Mouse (Mus musculus) kidney, embryonic 16.5 days (tissue): Measurements from ENCODE around the gene Mcm3ap. TPM values are rescaled to one million over a fixed set of nuclear protein-coding genes. Genes with fewer than 3 reads are reported as not detected.

ENCODE experiments used
- ATAC-seq: fragments of 200-750 bp; cut with Nextera tagmentation; 2 replicates; pipeline ENCODE4 v1.8.0; 2017; ENCODE audit warnings: moderate TSS enrichment; ENCODE audit not compliant: low FRiP score, low TSS enrichment
- H3K27ac ChIP-seq: fragments of 300-500 bp; sonication (generic); 2 replicates; pipeline ENCODE4 v1.5.1; 2014; ENCODE audit warnings: low read length
- H3K27me3 ChIP-seq: fragments of 300-500 bp; sonication (generic); 2 replicates; pipeline ENCODE4 v1.6.1; 2014; ENCODE audit warnings: low read length, control low read depth, mixed read lengths; ENCODE audit not compliant: insufficient read depth
- H3K36me3 ChIP-seq: fragments of 300-500 bp; sonication (generic); 2 replicates; pipeline ENCODE4 v1.6.1; 2014; ENCODE audit warnings: low read length, control low read depth, mixed read lengths; ENCODE audit not compliant: insufficient read depth
- H3K4me1 ChIP-seq: fragments of 300-500 bp; sonication (generic); 2 replicates; pipeline ENCODE4 v1.6.1; 2014; ENCODE audit warnings: low read length, control low read depth, mixed read lengths; ENCODE audit not compliant: insufficient read depth
- H3K4me2 ChIP-seq: fragments of 300-500 bp; sonication (generic); replicated peaks from 2 replicates; pipeline ENCODE4 v1.6.1; 2014; ENCODE audit warnings: low read depth, low read length
- H3K4me3 ChIP-seq: fragments of 300-500 bp; sonication (generic); 2 replicates; pipeline ENCODE4 v1.5.1; 2014; ENCODE audit warnings: mild to moderate bottlenecking, low read length
- H3K9ac ChIP-seq: fragments of 300-500 bp; sonication (generic); replicated peaks from 2 replicates; pipeline ENCODE4 v1.6.1; 2014; ENCODE audit warnings: low read length
- H3K9me3 ChIP-seq: fragments of 300-500 bp; sonication (generic); 2 replicates; pipeline ENCODE4 v1.6.1; 2016; ENCODE audit warnings: low read length, control low read depth
- WGBS: fragments of 180-500 bp; shearing (Covaris S2); extraction: QIAGEN DNeasy Blood & Tissue Kit; methylation state at CpG from one replicate; pipeline ENCODE4 v1.1.7; 2014; 5-methylcytosine and 5-hydroxymethylcytosine counted together
- polyA plus RNA-seq: library from polyadenylated mRNA; unstranded; fragments of >200 nt; fragmentation: Nextera tagmentation; extraction: Ambion mirVana; gene quantifications from 2 replicates; pipeline ENCODE4 v1.2.1, GENCODE M21; 2015

The Mcm3ap gene
- polyA plus RNA-seq, 1 experiment from 2014 or later: 50.2 TPM

- no peak within 1 kb of the TSS for H3K4me2 ChIP-seq
- 60% methylated on average over 5 of the region's 5 CpGs for WGBS
- no peak within 1 kb of the TSS for H3K27ac ChIP-seq
- H3K36me3 ChIP-seq: no peaks in the 10 kb centered on the region
- peaks cover under 1% of the 10 kb centered on the region; the same call in 1 of the 2 replicates for H3K4me1 ChIP-seq
- H3K9ac ChIP-seq: no peak within 1 kb of the TSS
- no peak within 1 kb of the TSS for H3K4me3 ChIP-seq
- H3K27me3 ChIP-seq: no peaks in the 10 kb centered on the region
- no peak for ATAC-seq
- H3K9me3 ChIP-seq: no peaks in the 10 kb centered on the region
Measured at GRCm38 (mm10) chr10:76448851-76449250, 19.9 kb upstream of the Mcm3ap start, which contains the start of gene 2610028H24Rik. TSS of gene 2610028H24Rik (plus strand) at chr10:76449081.

GRCm38 (mm10) chr10:76455289-76455688 is 13.4 kb upstream of the Mcm3ap start:
- 65% methylated on average over 5 of the region's 5 CpGs for WGBS
- H3K9me3 ChIP-seq: peaks cover 9% of the 10 kb centered on the region; the same call in 1 of the 2 replicates
- no peak overlapping the region for H3K4me3 ChIP-seq
- H3K27ac ChIP-seq: no peak overlapping the region
- no peak overlapping the region for H3K9ac ChIP-seq
- H3K4me2 ChIP-seq: no peak overlapping the region
- H3K27me3 ChIP-seq: no peaks in the 10 kb centered on the region
- H3K36me3 ChIP-seq: no peaks in the 10 kb centered on the region
- ATAC-seq: no peak
- no peaks in the 10 kb centered on the region for H3K4me1 ChIP-seq

GRCm38 (mm10) chr10:76461255-76461654 is 7.5 kb upstream of the Mcm3ap start:
- ATAC-seq: no peak
- 100% methylated on average over 1 of the region's 1 CpGs for WGBS

DNA sequence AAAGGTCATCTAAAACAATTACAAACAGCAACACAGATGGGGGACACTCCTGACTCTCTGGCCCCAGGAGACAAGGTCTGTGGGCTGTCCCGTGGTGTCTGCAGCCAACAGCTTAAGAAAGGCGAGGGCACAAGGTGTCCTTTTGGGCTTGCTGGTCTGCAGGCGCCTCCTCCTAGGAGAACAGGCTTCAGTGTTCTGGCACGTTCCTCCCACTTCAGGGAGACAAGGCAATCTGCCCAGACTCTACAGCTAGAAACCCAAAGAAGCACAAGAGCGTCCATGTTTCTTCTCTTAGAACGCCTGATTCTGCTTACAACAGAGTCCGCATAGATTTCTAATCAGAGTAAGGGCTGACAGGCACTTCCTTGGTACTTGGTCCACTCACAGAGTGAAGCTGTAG is 6.4 kb upstream of the Mcm3ap start:
- H3K9me3 ChIP-seq: peaks cover 9% of the 10 kb centered on the region; the same call in 1 of the 2 replicates
- ATAC-seq: no peak
- H3K36me3 ChIP-seq: 0 out of 2 replicates have a peak, but pooled peaks cover 4% of the 10 kb centered on the region
- H3K27me3 ChIP-seq: no peaks in the 10 kb centered on the region
- no peak overlapping the region for H3K4me2 ChIP-seq
- 90% methylated on average over 7 of the region's 7 CpGs for WGBS
- no peak overlapping the region for H3K9ac ChIP-seq
- H3K4me3 ChIP-seq: no peak overlapping the region
- no peaks in the 10 kb centered on the region for H3K4me1 ChIP-seq
- H3K27ac ChIP-seq: no peak overlapping the region

More at GRCm38 (mm10) chr10:76461255-76461654, 7.5 kb upstream of the Mcm3ap start:
- Histone ChIP-seq H3K9ac (no peak overlapping the region), H3K4me2 (no peak overlapping the region), H3K27me3 (no peaks in the 10 kb centered on the region), H3K9me3 (peaks cover 9% of the 10 kb centered on the region; the same call in 1 of the 2 replicates), H3K27ac (no peak overlapping the region), H3K36me3 (0 out of 2 replicates have a peak, but pooled peaks cover 4% of the 10 kb centered on the region), H3K4me1 (no peaks in the 10 kb centered on the region), H3K4me3 (no peak overlapping the region)

DNA sequence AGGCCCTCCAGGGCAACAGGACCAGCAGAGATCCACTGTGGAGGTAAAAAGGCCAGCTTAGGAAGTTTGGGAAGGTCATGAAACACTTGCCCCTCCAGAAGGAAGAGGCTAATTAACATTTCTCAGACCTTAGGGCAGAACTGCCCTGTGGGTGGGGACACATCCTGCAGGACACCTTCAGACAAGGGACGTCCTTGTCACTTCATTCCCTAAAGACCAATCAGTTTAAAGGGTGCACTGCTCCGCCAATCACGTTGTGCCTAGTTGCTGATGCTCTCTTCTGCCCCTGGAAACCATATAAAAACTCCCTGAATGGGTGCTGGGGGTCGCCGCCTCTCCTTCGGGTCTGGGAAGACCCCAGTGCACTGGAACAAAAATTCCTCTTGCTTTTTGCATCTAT is 6.0 kb upstream of the Mcm3ap start:
- Histone ChIP-seq H3K36me3 (0 out of 2 replicates have a peak, but pooled peaks cover 4% of the 10 kb centered on the region), H3K9me3 (peaks cover 9% of the 10 kb centered on the region; the same call in 1 of the 2 replicates), H3K4me1 (peaks cover 1% of the 10 kb centered on the region), H3K9ac (no peak overlapping the region), H3K4me2 (no peak overlapping the region), H3K4me3 (no peak overlapping the region), H3K27me3 (no peaks in the 10 kb centered on the region), H3K27ac (no peak overlapping the region)
- WGBS: 87% methylated on average over 6 of the region's 6 CpGs
- no peak for ATAC-seq

- no peak overlapping the region for H3K4me3 ChIP-seq
- H3K4me1 ChIP-seq: no peaks in the 10 kb centered on the region
- ATAC-seq: no peak
- H3K4me2 ChIP-seq: no peak overlapping the region
- peaks cover 59% of the 10 kb centered on the region for H3K36me3 ChIP-seq
- no peaks in the 10 kb centered on the region for H3K27me3 ChIP-seq
- H3K9me3 ChIP-seq: no peaks in the 10 kb centered on the region
- H3K9ac ChIP-seq: no peak overlapping the region
- WGBS: 90% methylated on average over 5 of the region's 5 CpGs
- H3K27ac ChIP-seq: no peak overlapping the region
Measured at GRCm38 (mm10) chr10:76473759-76474158, 5.0 kb downstream of the Mcm3ap start.

DNA sequence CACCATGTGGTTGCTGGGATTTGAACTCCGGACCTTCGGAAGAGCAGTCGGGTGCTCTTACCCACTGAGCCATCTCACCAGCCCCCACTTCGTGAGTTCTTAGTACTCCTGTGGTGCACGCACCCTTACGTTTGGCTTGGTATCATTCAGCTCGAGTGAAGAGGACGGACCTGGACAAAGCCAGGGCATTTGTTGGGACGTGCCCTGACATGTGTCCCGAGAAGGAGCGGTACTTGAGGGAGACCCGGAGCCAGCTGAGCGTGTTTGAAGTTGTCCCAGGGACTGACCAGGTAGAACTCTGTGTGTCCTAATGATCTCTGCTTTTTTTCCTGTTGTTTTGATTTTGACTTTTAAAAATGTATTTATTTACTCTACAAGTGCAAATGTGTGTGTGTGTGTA is 12.1 kb downstream of the Mcm3ap start:
- Histone ChIP-seq H3K4me3 (no peak overlapping the region), H3K9me3 (no peaks in the 10 kb centered on the region), H3K4me1 (no peaks in the 10 kb centered on the region), H3K4me2 (no peak overlapping the region), H3K27me3 (no peaks in the 10 kb centered on the region), H3K9ac (no peak overlapping the region), H3K27ac (no peak overlapping the region), H3K36me3 (peaks cover 82% of the 10 kb centered on the region)
- WGBS: 93% methylated on average over 13 of the region's 13 CpGs
- ATAC-seq: no peak

GRCm38 (mm10) chr10:76481480-76481879 is 12.8 kb downstream of the Mcm3ap start:
- Histone ChIP-seq H3K4me3 (no peak overlapping the region), H3K36me3 (peaks cover 82% of the 10 kb centered on the region), H3K27me3 (no peaks in the 10 kb centered on the region), H3K27ac (no peak overlapping the region), H3K9me3 (no peaks in the 10 kb centered on the region), H3K4me2 (no peak overlapping the region), H3K4me1 (no peaks in the 10 kb centered on the region), H3K9ac (no peak overlapping the region)
- ATAC-seq: no peak
- 89% methylated on average over 6 of the region's 6 CpGs for WGBS

- Histone ChIP-seq H3K9me3 (no peaks in the 10 kb centered on the region), H3K27ac (no peak overlapping the region), H3K4me2 (no peak overlapping the region), H3K27me3 (no peaks in the 10 kb centered on the region), H3K9ac (no peak overlapping the region), H3K4me3 (no peak overlapping the region), H3K4me1 (no peaks in the 10 kb centered on the region), H3K36me3 (peaks cover 82% of the 10 kb centered on the region)
- ATAC-seq: no peak
- 98% methylated on average over 2 of the region's 2 CpGs for WGBS
Measured at GRCm38 (mm10) chr10:76486302-76486701, 17.6 kb downstream of the Mcm3ap start.

DNA sequence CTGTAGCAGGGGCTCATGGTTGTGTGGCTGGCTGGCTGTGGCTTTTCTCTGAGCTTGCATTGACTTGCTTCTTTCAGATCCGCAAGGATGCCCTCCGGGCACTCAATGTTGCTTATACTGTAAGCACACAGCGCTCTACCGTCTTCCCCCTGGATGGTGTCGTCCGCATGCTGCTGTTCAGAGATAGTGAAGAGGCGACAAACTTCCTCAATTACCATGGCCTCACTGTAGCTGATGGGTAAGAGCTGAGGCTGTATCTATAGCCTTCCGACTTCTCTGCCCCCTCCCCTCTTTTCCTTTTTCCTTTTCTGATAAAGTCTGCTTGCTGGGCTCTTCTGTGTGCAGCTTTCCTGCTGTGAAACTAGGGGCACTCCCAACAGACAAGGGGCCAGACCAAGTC is 19.5 kb downstream of the Mcm3ap start:
- ATAC-seq: no peak
- H3K36me3 ChIP-seq: peaks cover 86% of the 10 kb centered on the region
- no peak overlapping the region for H3K27ac ChIP-seq
- H3K27me3 ChIP-seq: no peaks in the 10 kb centered on the region
- WGBS: 95% methylated on average over 8 of the region's 8 CpGs
- no peak overlapping the region for H3K4me2 ChIP-seq
- no peaks in the 10 kb centered on the region for H3K4me1 ChIP-seq
- no peaks in the 10 kb centered on the region for H3K9me3 ChIP-seq
- no peak overlapping the region for H3K4me3 ChIP-seq
- no peak overlapping the region for H3K9ac ChIP-seq
